Mouse (Mus musculus) CD4-positive helper T cell, adult 2 months (primary cell): ENCODE results near the gene Rgsl1.
A peak's percentile ranks its signal among the peaks of the same experiment; 100 is the strongest.

ENCODE experiments used
- DNase-seq: peaks from one replicate; pipeline ENCODE4 v3.0.0-alpha.2; 2012; ENCODE audit warnings: low read depth, missing footprints, low spot score

The Rgsl1 gene

GRCm38 (mm10) chr1:153740775-153741400, 103.1 kb downstream of the Rgsl1 start:
- DNase-seq = no peak

GRCm38 (mm10) chr1:153740145-153740544, 103.8 kb downstream of the Rgsl1 start, which contains the start of gene Rgs16:
Gene Rgs16 (plus strand): TSS chr1:153740349.
- DNase-seq = peak; percentile 81

DNA sequence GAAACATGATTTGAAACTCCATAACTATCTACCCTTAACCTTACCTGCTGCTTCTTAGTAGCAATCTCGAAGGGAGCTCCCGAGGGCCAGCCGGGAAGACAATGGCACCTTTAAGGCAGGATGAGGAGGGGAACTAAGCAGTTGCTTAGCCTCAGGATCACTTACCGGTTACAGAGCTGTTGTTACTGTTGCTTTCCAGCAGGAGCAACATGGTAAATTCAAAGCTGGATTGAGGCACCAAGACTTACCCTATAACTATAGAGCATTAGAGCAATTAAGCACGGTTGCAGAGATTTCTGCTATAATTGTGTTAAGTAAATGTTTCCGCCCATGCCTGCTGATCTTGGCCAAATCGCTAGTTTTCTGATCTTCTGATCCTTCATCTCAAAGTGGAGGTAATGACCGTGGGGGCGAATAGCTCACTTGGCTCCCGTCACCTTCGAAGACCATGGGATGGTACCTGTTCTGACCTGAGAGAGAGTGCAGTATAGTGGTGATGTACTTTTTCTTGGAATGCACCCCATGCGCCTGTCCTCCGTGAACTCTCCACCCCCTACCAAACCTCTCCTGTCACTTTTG, 104.4 kb downstream of the Rgsl1 start:
- no peak for DNase-seq

GRCm38 (mm10) chr1:153737101-153738085, 106.5 kb downstream of the Rgsl1 start:
- no peak for DNase-seq

GRCm38 (mm10) chr1:153736096-153736495, 107.8 kb downstream of the Rgsl1 start:
- no peak for DNase-seq

DNA sequence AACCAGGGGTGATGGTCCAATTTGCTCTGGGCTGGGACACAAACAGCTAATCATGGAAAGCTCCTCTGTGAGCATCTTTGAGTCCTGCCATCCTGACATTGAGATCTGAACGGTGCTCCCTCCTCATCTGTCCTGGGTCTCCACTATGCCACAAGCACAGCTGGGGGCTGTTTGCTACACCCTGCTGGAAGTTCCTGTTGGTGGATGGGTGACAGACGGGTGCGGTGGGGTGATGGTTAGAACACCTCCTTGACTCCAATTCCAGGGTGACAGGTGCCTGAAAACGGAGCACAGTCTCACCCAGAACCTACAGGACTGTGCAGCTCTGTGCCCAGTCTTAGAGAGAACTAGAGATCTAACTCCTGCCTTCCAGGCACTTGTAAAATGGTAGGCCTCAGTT, 109.1 kb downstream of the Rgsl1 start:
- no peak for DNase-seq

- DNase-seq = no peak
Measured at GRCm38 (mm10) chr1:153733181-153733580, 110.8 kb downstream of the Rgsl1 start.

- DNase-seq = no peak
Measured at GRCm38 (mm10) chr1:153730671-153731070, 113.3 kb downstream of the Rgsl1 start.

DNA sequence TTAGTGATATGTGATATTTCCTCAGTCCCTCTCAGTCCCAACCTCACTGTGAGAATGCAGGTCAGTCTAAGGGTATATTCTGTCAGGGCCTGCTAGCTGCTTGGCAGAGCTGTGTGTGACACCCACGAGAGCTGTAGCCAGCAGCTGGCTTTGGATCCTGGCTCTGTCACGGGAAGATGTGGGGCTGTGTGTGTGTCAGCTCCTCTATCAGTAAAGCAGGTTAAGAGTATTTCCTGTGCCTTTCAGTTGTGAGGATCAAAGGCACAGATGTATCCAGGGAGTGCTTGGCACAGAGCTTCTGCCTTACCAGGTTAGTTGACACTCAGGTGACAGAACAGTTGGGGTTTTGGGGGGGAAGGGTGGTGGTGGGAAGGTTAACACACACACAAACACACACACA, 114.1 kb downstream of the Rgsl1 start:
- peak; percentile 27 for DNase-seq
